Mouse (Mus musculus) olfactory bulb, adult 2 months (tissue): ENCODE results near the gene Zfp879. TPM values are rescaled to one million over a fixed set of nuclear protein-coding genes. Genes with fewer than 3 reads are reported as not detected.

Experiments used
- H3K27ac ChIP-seq: fragments of 200-500 bp; 2 replicates; pipeline ENCODE4 v1.5.1; 2012; ENCODE audit warnings: low read depth, low read length; ENCODE audit not compliant: insufficient read depth
- H3K4me1 ChIP-seq: fragments of 200-500 bp; 2 replicates; pipeline ENCODE4 v1.6.1; 2012; ENCODE audit warnings: low read length; ENCODE audit not compliant: control insufficient read depth, insufficient read depth
- H3K4me3 ChIP-seq: fragments of 200-500 bp; 2 replicates; pipeline ENCODE4 v1.5.1; 2012; ENCODE audit warnings: mild to moderate bottlenecking, low read depth, low read length, moderate library complexity; ENCODE audit not compliant: insufficient read depth
- CTCF ChIP-seq: fragments of 200-500 bp; IDR thresholded peaks from 2 replicates; pipeline ENCODE4 v1.5.1; 2012; ENCODE audit warnings: low read depth, mild to moderate bottlenecking, low read length, moderate library complexity; ENCODE audit not compliant: insufficient read depth
- POLR2A ChIP-seq: fragments of 200-500 bp; IDR thresholded peaks from 2 replicates; pipeline ENCODE4 v1.6.1; 2012; ENCODE audit warnings: mild to moderate bottlenecking, low read depth, low read length, moderate library complexity; ENCODE audit not compliant: insufficient read depth
- WGBS: fragments of 180-500 bp; shearing (Covaris S2); methylation state at CpG from one replicate; pipeline ENCODE4 v1.1.7; 2018; 5-methylcytosine and 5-hydroxymethylcytosine counted together
- polyA plus RNA-seq: library from polyadenylated mRNA; stranded (reverse); fragments of >200 nt; gene quantifications from 2 replicates; pipeline ENCODE4 v1.2.4, GENCODE M21; 2012; ENCODE audit warnings: low replicate concordance; ENCODE audit not compliant: missing spikeins, insufficient read depth, insufficient read length

Gene Zfp879
- polyA plus RNA-seq: not detected in 2 replicates

DNA sequence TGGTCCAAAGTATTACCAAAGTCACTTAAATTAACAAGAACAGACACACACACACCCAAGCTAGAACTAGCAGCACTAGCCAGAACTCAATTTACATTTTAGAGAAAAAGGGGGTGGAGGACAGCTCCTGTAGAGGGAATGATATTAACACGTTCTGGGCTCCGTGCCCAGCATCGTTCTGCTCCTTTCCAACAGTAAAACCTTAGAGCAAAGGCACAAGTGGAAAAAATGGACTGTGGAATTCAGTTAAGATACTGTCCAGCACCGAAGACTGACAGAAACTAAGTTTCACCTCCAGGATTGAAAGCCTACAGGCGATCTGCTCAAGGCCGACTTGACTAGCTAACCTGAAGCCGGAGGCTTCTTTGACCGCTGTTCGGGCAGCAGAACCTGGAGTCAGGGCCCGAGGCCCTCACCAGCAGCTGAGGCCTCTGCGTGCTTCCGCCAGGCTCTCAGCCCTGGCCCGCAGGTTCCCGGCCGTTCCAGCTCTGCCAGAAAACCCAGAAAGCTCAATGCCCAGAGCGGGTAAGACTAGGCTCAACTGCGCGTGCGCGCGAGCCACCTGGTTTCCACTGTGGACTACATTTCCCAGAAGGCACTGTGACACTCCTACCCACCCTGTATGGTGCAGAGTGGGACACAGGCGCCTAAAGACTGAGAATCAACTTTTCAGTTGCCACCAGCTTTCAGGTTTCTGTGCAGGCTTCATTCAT is at the start of gene Zfp879:
Gene Zfp879 (minus strand): TSS at position 530 of the 713 bp plus-strand sequence.
- 0 out of 2 replicates have a peak within 1 kb of the TSS, but pooled peaks have one; percentile 13 for H3K27ac ChIP-seq
- TF ChIP-seq CTCF (no peak), POLR2A (peak; percentile 75)
- WGBS: 8% methylated on average over 22 of the region's 22 CpGs
- H3K4me1 ChIP-seq: peaks cover 4% of the 10 kb centered on the region
- H3K4me3 ChIP-seq: peak within 1 kb of the TSS; percentile 61

- H3K27ac ChIP-seq: peak within 1 kb of the TSS; percentile 63
- H3K4me1 ChIP-seq: peaks cover 9% of the 10 kb centered on the region
- H3K4me3 ChIP-seq: peak within 1 kb of the TSS; percentile 71
- WGBS: 4% methylated on average over 26 of the region's 26 CpGs
- TF ChIP-seq CTCF (no peak), POLR2A (peak; percentile 55; the same call in 1 of the 2 replicates)
Measured at GRCm38 (mm10) chr11:50887390-50888128, 46.2 kb upstream of the Zfp879 start, which contains the start of gene Zfp454. TSS of gene Zfp454 (minus strand) at chr11:50887651.

GRCm38 (mm10) chr11:50886933-50887293 is 45.6 kb upstream of the Zfp879 start:
- no peak for TF ChIP-seq POLR2A
- TF ChIP-seq CTCF: no peak
- WGBS: 5% methylated on average over 10 of the region's 10 CpGs
- H3K4me1 ChIP-seq: peaks cover 9% of the 10 kb centered on the region
- peak overlapping the region; percentile 37 for H3K27ac ChIP-seq
- peak overlapping the region; percentile 71 for H3K4me3 ChIP-seq

- Histone ChIP-seq H3K4me3 (peak overlapping the region; percentile 71), H3K27ac (no peak overlapping the region), H3K4me1 (peaks cover 9% of the 10 kb centered on the region)
- WGBS: 42% methylated on average over 8 of the region's 8 CpGs
- TF ChIP-seq CTCF: no peak
- no peak for TF ChIP-seq POLR2A
Measured at GRCm38 (mm10) chr11:50886231-50886932, 45.0 kb upstream of the Zfp879 start.

- H3K4me3 ChIP-seq: no peak overlapping the region
- no peak overlapping the region for H3K27ac ChIP-seq
- TF ChIP-seq CTCF (no peak), POLR2A (no peak)
- H3K4me1 ChIP-seq: peaks cover 9% of the 10 kb centered on the region
- WGBS: 79% methylated on average over 3 of the region's 3 CpGs
Measured at GRCm38 (mm10) chr11:50883756-50884155, 42.4 kb upstream of the Zfp879 start.

DNA sequence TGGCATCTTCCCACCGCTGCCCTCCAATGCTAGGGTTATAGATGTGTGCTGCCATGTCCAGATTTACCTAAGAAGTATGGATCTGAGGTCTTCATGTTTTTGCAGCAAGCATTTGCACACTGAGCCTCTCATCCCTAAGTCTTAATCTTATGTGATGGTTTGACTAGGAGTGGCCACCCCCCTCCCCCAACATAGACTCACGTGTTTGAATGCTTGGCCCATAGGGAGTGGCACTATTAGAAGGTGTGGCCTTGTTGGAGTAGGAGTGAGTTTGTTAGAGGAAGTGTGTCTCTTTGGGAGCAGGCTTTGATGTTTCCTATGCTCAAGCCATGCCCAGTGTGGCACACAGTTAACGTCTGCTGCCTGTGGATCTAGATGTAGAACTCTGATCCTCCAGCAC is 37.3 kb upstream of the Zfp879 start:
- Histone ChIP-seq H3K4me1 (no peaks in the 10 kb centered on the region), H3K27ac (no peak overlapping the region), H3K4me3 (no peak overlapping the region)
- TF ChIP-seq CTCF: no peak
- no peak for TF ChIP-seq POLR2A
- WGBS: 95% methylated on average over 3 of the region's 3 CpGs

- H3K4me3 ChIP-seq: peak overlapping the region; percentile 43
- H3K27ac ChIP-seq: no peak overlapping the region
- under 1% methylated on average over 72 of the region's 72 CpGs for WGBS
- TF ChIP-seq POLR2A (no peak), CTCF (no peak)
- H3K4me1 ChIP-seq: peaks cover 11% of the 10 kb centered on the region
Measured at GRCm38 (mm10) chr11:50850989-50851601, 9.7 kb upstream of the Zfp879 start.

GRCm38 (mm10) chr11:50850177-50850735 is 8.9 kb upstream of the Zfp879 start, which contains the start of gene Grm6:
TSS of gene Grm6 (plus strand) at chr11:50850685.
- TF ChIP-seq CTCF (no peak), POLR2A (no peak)
- Histone ChIP-seq H3K4me3 (peak within 1 kb of the TSS; percentile 43), H3K4me1 (peaks cover 11% of the 10 kb centered on the region), H3K27ac (no peak within 1 kb of the TSS)
- 3% methylated on average over 11 of the region's 11 CpGs for WGBS
